Mouse (Mus musculus) midbrain, embryonic 11.5 days (tissue): ENCODE results near the gene Smarcb1. TPM values are rescaled to one million over a fixed set of nuclear protein-coding genes. Genes with fewer than 3 reads are reported as not detected.
A peak's percentile ranks its signal among the peaks of the same experiment; 100 is the strongest.
"Not testable (repeated sequence)": the region's sequence is repeated elsewhere in the genome, so short reads cannot be mapped to it uniquely, and the experiment has no call there.

Source experiments
- ATAC-seq: fragments of 200-750 bp; cut with Nextera tagmentation; 2 replicates; pipeline ENCODE4 v1.8.0; 2017; ENCODE audit warnings: moderate TSS enrichment, moderate library complexity; ENCODE audit not compliant: low FRiP score
- DNase-seq: peaks from one replicate; pipeline ENCODE4 v3.0.0; 2015; ENCODE audit warnings: low spot score; ENCODE audit errors: missing footprints
- H3K27ac ChIP-seq: fragments of 300-500 bp; sonication (generic); 2 replicates; pipeline ENCODE4 v1.5.1; 2014; ENCODE audit warnings: low read depth, low read length
- H3K27me3 ChIP-seq: fragments of 300-500 bp; sonication (generic); 2 replicates; pipeline ENCODE4 v1.6.1; 2014; ENCODE audit warnings: mild to moderate bottlenecking, low read length, moderate library complexity, mixed read lengths; ENCODE audit not compliant: control insufficient read depth, insufficient read depth
- H3K36me3 ChIP-seq: fragments of 300-500 bp; sonication (generic); 2 replicates; pipeline ENCODE4 v1.6.1; 2014; ENCODE audit warnings: mild to moderate bottlenecking, low read length, moderate library complexity, mixed read lengths; ENCODE audit not compliant: control insufficient read depth, insufficient read depth
- H3K4me1 ChIP-seq: fragments of 300-500 bp; sonication (generic); 2 replicates; pipeline ENCODE4 v1.6.1; 2014; ENCODE audit warnings: low read length; ENCODE audit not compliant: control insufficient read depth, insufficient read depth
- H3K4me2 ChIP-seq: fragments of 300-500 bp; sonication (generic); 2 replicates; pipeline ENCODE4 v1.6.1; 2014; ENCODE audit warnings: mild to moderate bottlenecking, moderate library complexity
- H3K4me3 ChIP-seq: fragments of 300-500 bp; sonication (generic); 2 replicates; pipeline ENCODE4 v1.5.1; 2014; ENCODE audit warnings: low read depth, low read length
- H3K9ac ChIP-seq: fragments of 300-500 bp; sonication (generic); 2 replicates; pipeline ENCODE4 v1.6.1; 2014; ENCODE audit warnings: low read length
- H3K9me3 ChIP-seq: fragments of 300-500 bp; sonication (generic); 2 replicates; pipeline ENCODE4 v1.6.1; 2016; ENCODE audit warnings: low read length; ENCODE audit not compliant: control insufficient read depth
- WGBS: fragments of 180-500 bp; shearing (Covaris S2); extraction: QIAGEN DNeasy Blood & Tissue Kit; methylation state at CpG from one replicate; pipeline ENCODE4 v1.1.7; 2014; 5-methylcytosine and 5-hydroxymethylcytosine counted together
- polyA plus RNA-seq: library from polyadenylated mRNA; unstranded; fragments of >200 nt; fragmentation: Nextera tagmentation; extraction: Ambion mirVana; gene quantifications from 2 replicates; pipeline ENCODE4 v1.2.1, GENCODE M21; 2014

Smarcb1 gene
- polyA plus RNA-seq, 1 experiment from 2014 or later = 274 TPM

- 37% methylated on average over 10 of the region's 10 CpGs for WGBS
- DNase-seq = no peak
- ATAC-seq = peak; percentile 8; the same call in 1 of the 2 replicates
Observed at GRCm38 (mm10) chr10:75872025-75872914, 49.1 kb downstream of the Smarcb1 start.

GRCm38 (mm10) chr10:75861587-75861986 lies 59.8 kb downstream of the Smarcb1 start:
- Histone ChIP-seq H3K36me3 (0 out of 2 replicates have a peak, but pooled peaks cover 5% of the 10 kb centered on the region), H3K4me3 (no peak overlapping the region), H3K4me2 (no peak overlapping the region), H3K27ac (no peak overlapping the region), H3K4me1 (peaks cover 22% of the 10 kb centered on the region), H3K9ac (no peak overlapping the region), H3K9me3 (no peaks in the 10 kb centered on the region), H3K27me3 (no peaks in the 10 kb centered on the region)
- DNase-seq (peak; percentile 83), ATAC-seq (no peak)
- WGBS = 48% methylated on average over 5 of the region's 5 CpGs

More at GRCm38 (mm10) chr10:75872025-75872914, 49.1 kb downstream of the Smarcb1 start:
- no peaks in the 10 kb centered on the region for H3K27me3 ChIP-seq
- H3K9ac ChIP-seq = peak overlapping the region; percentile 58
- peak overlapping the region; percentile 64 for H3K4me2 ChIP-seq
- H3K4me1 ChIP-seq = peaks cover 11% of the 10 kb centered on the region; the same call in 1 of the 2 replicates
- peak overlapping the region; percentile 32 for H3K4me3 ChIP-seq
- H3K36me3 ChIP-seq = no peaks in the 10 kb centered on the region
- no peaks in the 10 kb centered on the region for H3K9me3 ChIP-seq
- H3K27ac ChIP-seq = peak overlapping the region; percentile 82

- ATAC-seq = no peak; the same call in 1 of the 2 replicates
- WGBS = 22% methylated on average over 7 of the region's 7 CpGs
- Histone ChIP-seq H3K9ac (peak overlapping the region; percentile 33; the same call in 1 of the 2 replicates), H3K9me3 (no peaks in the 10 kb centered on the region), H3K4me1 (peaks cover 22% of the 10 kb centered on the region), H3K27me3 (no peaks in the 10 kb centered on the region), H3K4me2 (peak overlapping the region; percentile 73), H3K4me3 (no peak overlapping the region), H3K27ac (peak overlapping the region; percentile 10; the same call in 1 of the 2 replicates), H3K36me3 (0 out of 2 replicates have a peak, but pooled peaks cover 5% of the 10 kb centered on the region)
- DNase-seq = peak; percentile 90
Observed at GRCm38 (mm10) chr10:75860746-75861145, 60.7 kb downstream of the Smarcb1 start.

- under 1% methylated on average over 34 of the region's 46 CpGs for WGBS
- peak within 1 kb of the TSS; percentile 83 for H3K27ac ChIP-seq
Observed at GRCm38 (mm10) chr10:75859786-75860470, 61.5 kb downstream of the Smarcb1 start, which contains the start of gene Mif. Gene Mif, minus strand, starts transcription at chr10:75860240.

GRCm38 (mm10) chr10:75859107-75859746 lies 62.2 kb downstream of the Smarcb1 start:
- H3K9ac ChIP-seq = peak overlapping the region; percentile 92
- DNase-seq (peak; percentile 93), ATAC-seq (peak; percentile 78)
- WGBS = 2% methylated on average over 27 of the region's 27 CpGs
- no peaks in the 10 kb centered on the region for H3K27me3 ChIP-seq
- peak overlapping the region; percentile 73 for H3K4me2 ChIP-seq
- 0 out of 2 replicates have a peak, but pooled peaks cover 5% of the 10 kb centered on the region for H3K36me3 ChIP-seq
- H3K27ac ChIP-seq = no peak overlapping the region; the same call in 1 of the 2 replicates
- peak overlapping the region; percentile 75 for H3K4me3 ChIP-seq
- H3K4me1 ChIP-seq = peaks cover 22% of the 10 kb centered on the region
- H3K9me3 ChIP-seq = no peaks in the 10 kb centered on the region

More at GRCm38 (mm10) chr10:75859786-75860470, 61.5 kb downstream of the Smarcb1 start, which contains the start of gene Mif:
- not testable (repeated sequence) for H3K36me3 ChIP-seq, H3K27me3 ChIP-seq, H3K9me3 ChIP-seq
- Histone ChIP-seq H3K4me3 (peak within 1 kb of the TSS; percentile 75), H3K4me1 (peaks cover 22% of the 10 kb centered on the region), H3K4me2 (peak within 1 kb of the TSS; percentile 73), H3K9ac (peak within 1 kb of the TSS; percentile 92)
- ATAC-seq = peak; percentile 96
- DNase-seq = peak; percentile 100

GRCm38 (mm10) chr10:75857598-75857997 lies 63.8 kb downstream of the Smarcb1 start:
- no peak overlapping the region for H3K4me2 ChIP-seq

GRCm38 (mm10) chr10:75856976-75857375 lies 64.4 kb downstream of the Smarcb1 start:
- ATAC-seq = no peak
- H3K36me3 ChIP-seq = 0 out of 2 replicates have a peak, but pooled peaks cover 5% of the 10 kb centered on the region
- no peaks in the 10 kb centered on the region for H3K27me3 ChIP-seq
- peaks cover 22% of the 10 kb centered on the region for H3K4me1 ChIP-seq
- no peak for DNase-seq
- no peak overlapping the region for H3K4me3 ChIP-seq
- no peaks in the 10 kb centered on the region for H3K9me3 ChIP-seq
- no peak overlapping the region for H3K9ac ChIP-seq
- 89% methylated on average over 3 of the region's 3 CpGs for WGBS
- H3K4me2 ChIP-seq = no peak overlapping the region
- no peak overlapping the region for H3K27ac ChIP-seq

More at GRCm38 (mm10) chr10:75857598-75857997, 63.8 kb downstream of the Smarcb1 start:
- Histone ChIP-seq H3K36me3 (0 out of 2 replicates have a peak, but pooled peaks cover 5% of the 10 kb centered on the region), H3K4me1 (peaks cover 22% of the 10 kb centered on the region), H3K27ac (no peak overlapping the region), H3K9ac (no peak overlapping the region), H3K4me3 (no peak overlapping the region), H3K27me3 (no peaks in the 10 kb centered on the region), H3K9me3 (no peaks in the 10 kb centered on the region)
- ATAC-seq = no peak
- DNase-seq = peak; percentile 82
- 96% methylated on average over 4 of the region's 4 CpGs for WGBS

- H3K36me3 ChIP-seq = 0 out of 2 replicates have a peak, but pooled peaks cover 5% of the 10 kb centered on the region
- peaks cover 21% of the 10 kb centered on the region for H3K4me1 ChIP-seq
- DNase-seq (peak; percentile 80), ATAC-seq (no peak)
- no peaks in the 10 kb centered on the region for H3K27me3 ChIP-seq
- no peak overlapping the region for H3K4me3 ChIP-seq
- no peak overlapping the region for H3K4me2 ChIP-seq
- 85% methylated on average over 11 of the region's 11 CpGs for WGBS
- H3K9me3 ChIP-seq = no peaks in the 10 kb centered on the region
- H3K27ac ChIP-seq = no peak overlapping the region
- H3K9ac ChIP-seq = no peak overlapping the region
Observed at GRCm38 (mm10) chr10:75856155-75856907, 65.1 kb downstream of the Smarcb1 start.
